Mouse (Mus musculus) limb, embryonic 12.5 days (tissue): Measurements from ENCODE around the gene Prss33. TPM values are rescaled to one million over a fixed set of nuclear protein-coding genes. Genes with fewer than 3 reads are reported as not detected.
"Not testable (repeated sequence)": the region's sequence is repeated elsewhere in the genome, so short reads cannot be mapped to it uniquely, and the experiment has no call there.

Source experiments
- ATAC-seq: fragments of 200-750 bp; cut with Nextera tagmentation; 2 replicates; pipeline ENCODE4 v1.8.0; 2017; ENCODE audit warnings: low read depth, moderate TSS enrichment; ENCODE audit not compliant: insufficient number of reproducible peaks, insufficient read depth, low FRiP score, low TSS enrichment
- H3K27ac ChIP-seq: fragments of 300-500 bp; sonication (generic); 2 replicates; pipeline ENCODE4 v1.5.1; 2016; ENCODE audit warnings: mild to moderate bottlenecking, moderate library complexity
- H3K27me3 ChIP-seq: fragments of 300-500 bp; sonication (generic); 2 replicates; pipeline ENCODE4 v1.6.1; 2016; ENCODE audit warnings: mild to moderate bottlenecking, moderate library complexity
- H3K36me3 ChIP-seq: fragments of 300-500 bp; sonication (generic); 2 replicates; pipeline ENCODE4 v1.6.1; 2016; ENCODE audit warnings: mild to moderate bottlenecking, moderate library complexity
- H3K4me1 ChIP-seq: fragments of 300-500 bp; sonication (generic); replicated peaks from 2 replicates; pipeline ENCODE4 v1.6.1; 2016
- H3K4me2 ChIP-seq: fragments of 300-500 bp; sonication (generic); 2 replicates; pipeline ENCODE4 v1.6.1; 2016; ENCODE audit warnings: mild to moderate bottlenecking, moderate library complexity
- H3K4me3 ChIP-seq: fragments of 300-500 bp; sonication (generic); replicated peaks from 2 replicates; pipeline ENCODE4 v1.5.1; 2016; ENCODE audit warnings: mild to moderate bottlenecking
- H3K9ac ChIP-seq: fragments of 300-500 bp; sonication (generic); replicated peaks from 2 replicates; pipeline ENCODE4 v1.6.1; 2016; ENCODE audit warnings: mild to moderate bottlenecking, moderate library complexity
- H3K9me3 ChIP-seq: fragments of 300-500 bp; sonication (generic); 2 replicates; pipeline ENCODE4 v1.6.1; 2016; ENCODE audit warnings: mild to moderate bottlenecking, moderate library complexity
- WGBS: fragments of 180-500 bp; shearing (Covaris S2); methylation state at CpG from one replicate; pipeline ENCODE4 v1.1.7; 2016; 5-methylcytosine and 5-hydroxymethylcytosine counted together
- polyA plus RNA-seq: library from polyadenylated mRNA; unstranded; fragments of >200 nt; fragmentation: Nextera tagmentation; extraction: Ambion mirVana; gene quantifications from 2 replicates; pipeline ENCODE4 v1.2.1, GENCODE M21; 2016

The Prss33 gene
- not detected in 2 replicates for polyA plus RNA-seq

DNA sequence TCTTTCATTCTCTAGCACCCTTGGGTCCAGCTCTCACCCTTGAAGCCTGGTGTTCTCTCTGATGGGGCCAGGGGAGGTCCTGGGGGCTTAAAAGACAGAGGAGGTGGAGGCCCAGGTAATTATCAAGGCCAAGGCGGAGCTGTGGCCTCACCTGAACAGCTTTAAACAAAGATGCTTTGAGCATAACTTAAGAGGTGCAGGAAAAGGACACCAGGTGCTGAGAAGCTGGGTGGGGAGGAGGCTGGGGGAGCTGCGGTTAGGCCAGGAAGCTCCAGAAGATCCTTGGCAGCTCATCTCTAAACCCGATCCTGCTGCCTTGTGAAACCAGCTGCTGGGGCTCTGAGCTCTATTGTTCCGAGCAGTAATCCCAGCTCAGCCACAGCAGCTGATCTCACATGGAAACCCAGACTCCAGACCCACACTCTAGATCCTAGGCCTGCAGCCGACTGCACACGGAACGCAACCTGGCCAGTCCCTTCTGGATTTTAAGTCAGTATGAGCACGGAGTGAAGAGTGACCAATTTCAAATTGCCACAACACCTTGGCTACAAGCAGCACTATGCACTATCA is at the start of gene Prss33:
TSS of gene Prss33 (minus strand) at position 51 of the 570 bp plus-strand sequence.
- Histone ChIP-seq H3K4me3 (no peak within 1 kb of the TSS), H3K36me3 (no peaks in the 10 kb centered on the region), H3K4me2 (no peak within 1 kb of the TSS), H3K27me3 (peaks cover 31% of the 10 kb centered on the region), H3K27ac (no peak within 1 kb of the TSS), H3K9me3 (no peaks in the 10 kb centered on the region), H3K4me1 (no peaks in the 10 kb centered on the region), H3K9ac (no peak within 1 kb of the TSS)
- WGBS: 76% methylated on average over 8 of the region's 8 CpGs
- ATAC-seq: no peak

DNA sequence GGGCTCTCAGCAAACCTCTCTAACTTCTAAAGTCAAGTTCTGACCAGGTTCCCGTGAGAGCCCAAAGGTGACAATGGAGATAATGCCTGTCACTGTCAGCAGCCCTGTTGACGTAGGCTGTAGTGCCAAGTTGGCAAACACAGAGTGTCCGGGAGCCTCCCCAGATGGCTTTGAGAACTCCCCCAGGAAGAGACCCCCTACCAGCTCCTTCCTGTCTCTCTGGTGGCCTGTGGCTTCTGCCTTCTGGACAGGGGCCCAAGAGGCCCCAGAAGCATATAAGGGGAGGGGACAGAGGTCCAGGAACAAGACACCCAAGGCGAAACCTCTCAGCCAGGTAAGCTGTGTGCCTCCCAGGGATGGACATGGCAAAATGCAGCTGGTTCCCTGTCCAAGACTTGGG is 44.7 kb upstream of the Prss33 start, which contains the start of the genes Dcpp1 and Dcpp2:
TSS of gene Dcpp1 (plus strand) at position 301 of the 400 bp plus-strand sequence.
TSS of gene Dcpp2 (plus strand) at position 305 of the 400 bp plus-strand sequence.
- H3K4me3 ChIP-seq, H3K27ac ChIP-seq, ATAC-seq, H3K9ac ChIP-seq, H3K27me3 ChIP-seq, H3K9me3 ChIP-seq, H3K36me3 ChIP-seq, H3K4me1 ChIP-seq, H3K4me2 ChIP-seq: not testable (repeated sequence)
- 80% methylated on average over 4 of the region's 4 CpGs for WGBS

DNA sequence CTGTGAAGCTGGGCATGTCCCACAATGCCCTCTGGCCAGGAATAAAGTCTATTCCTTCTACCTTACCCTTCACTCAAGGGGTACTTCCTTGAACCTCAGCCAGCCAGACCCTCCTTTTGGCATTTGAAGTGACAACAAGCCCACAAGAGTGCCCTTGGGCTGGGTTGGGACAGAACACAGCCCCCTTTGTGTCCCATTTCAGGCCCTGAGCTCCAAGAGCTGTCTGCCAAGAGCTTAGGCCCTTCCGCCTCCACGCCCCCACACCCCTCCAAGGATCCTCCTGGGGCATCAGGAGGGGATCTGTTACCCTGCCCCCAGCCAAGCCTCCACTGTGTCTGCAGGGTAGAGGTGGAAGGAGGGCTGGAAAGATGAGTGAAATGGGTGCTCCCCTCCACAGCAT is 41.3 kb upstream of the Prss33 start:
- Histone ChIP-seq H3K4me3 (no peak overlapping the region), H3K36me3 (no peaks in the 10 kb centered on the region), H3K9ac (no peak overlapping the region), H3K9me3 (no peaks in the 10 kb centered on the region), H3K27me3 (no peaks in the 10 kb centered on the region), H3K27ac (no peak overlapping the region), H3K4me2 (no peak overlapping the region), H3K4me1 (no peaks in the 10 kb centered on the region)
- WGBS: 90% methylated on average over 2 of the region's 2 CpGs
- no peak for ATAC-seq

DNA sequence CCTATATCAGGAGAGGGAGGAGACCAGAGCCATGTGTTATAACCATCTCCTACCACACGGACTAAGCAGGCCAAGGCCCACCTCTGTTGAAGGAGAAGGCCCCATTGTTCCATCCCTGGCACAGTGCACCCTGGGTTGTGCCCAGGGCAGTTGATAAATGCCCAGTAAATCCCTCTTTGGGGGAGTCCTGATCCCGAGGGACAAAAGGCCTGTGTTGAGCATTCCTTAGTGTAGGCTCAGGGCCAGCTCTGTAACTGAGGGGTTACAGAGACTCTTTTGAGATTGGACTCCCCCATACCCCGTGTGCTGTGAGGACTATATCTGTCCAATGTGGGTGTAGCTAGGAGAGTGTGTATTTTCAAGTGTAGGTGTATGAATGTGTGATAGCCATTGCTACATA is 40.9 kb upstream of the Prss33 start:
- ATAC-seq: no peak
- Histone ChIP-seq H3K9me3 (no peaks in the 10 kb centered on the region), H3K27ac (no peak overlapping the region), H3K4me1 (no peaks in the 10 kb centered on the region), H3K4me3 (no peak overlapping the region), H3K27me3 (no peaks in the 10 kb centered on the region), H3K36me3 (no peaks in the 10 kb centered on the region), H3K4me2 (no peak overlapping the region), H3K9ac (no peak overlapping the region)
- 51% methylated on average over 3 of the region's 3 CpGs for WGBS

DNA sequence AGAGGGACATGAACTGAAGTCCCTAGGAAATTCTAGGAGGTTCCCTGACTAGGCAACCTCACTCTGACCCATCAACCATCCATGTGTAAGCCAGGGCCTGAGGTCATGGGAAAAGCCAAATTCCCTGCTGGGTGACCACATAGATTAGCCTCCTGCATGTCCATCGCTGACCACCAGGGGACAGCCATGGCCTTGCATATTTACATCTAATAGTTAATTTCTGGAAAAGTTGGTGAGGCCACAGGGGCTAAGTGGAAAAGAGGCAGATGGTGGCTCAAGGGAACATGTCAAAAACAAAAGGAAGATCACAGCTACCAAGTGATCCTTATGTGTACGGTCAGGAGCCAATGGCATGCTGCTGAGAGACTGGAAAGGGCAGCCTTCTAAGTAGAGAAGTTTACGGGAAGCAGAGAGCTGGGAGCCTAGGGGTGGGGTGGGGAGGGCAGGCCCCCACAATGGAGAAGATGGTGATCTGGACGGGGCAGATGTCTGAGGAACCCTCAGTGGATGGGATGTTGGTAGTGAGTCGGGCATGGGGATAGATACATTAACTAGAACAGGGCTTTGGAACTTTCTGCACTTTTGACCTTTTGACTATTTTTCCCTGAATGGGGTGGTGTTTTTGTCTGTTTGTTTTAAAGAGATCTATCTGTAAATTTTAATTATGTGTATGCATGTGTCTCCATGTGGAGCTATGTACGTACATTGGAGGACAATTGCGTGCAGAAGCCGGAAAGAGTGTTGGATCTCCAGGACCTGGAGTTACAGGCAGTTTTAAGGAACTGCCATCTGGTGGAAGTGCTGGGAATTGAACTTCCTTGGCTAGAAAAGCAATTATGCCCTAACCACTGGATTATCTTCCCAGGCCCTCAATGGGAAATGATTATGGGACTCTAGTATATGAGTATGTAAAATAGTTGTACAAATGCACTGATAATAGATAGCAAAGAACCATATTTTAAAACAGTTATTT is 38.3 kb upstream of the Prss33 start:
- Histone ChIP-seq H3K9me3 (no peaks in the 10 kb centered on the region), H3K9ac (no peak overlapping the region), H3K36me3 (no peaks in the 10 kb centered on the region), H3K27me3 (no peaks in the 10 kb centered on the region), H3K4me1 (0 out of 2 replicates have a peak, but pooled peaks cover 3% of the 10 kb centered on the region), H3K27ac (no peak overlapping the region), H3K4me3 (no peak overlapping the region), H3K4me2 (no peak overlapping the region)
- WGBS: 49% methylated on average over 8 of the region's 8 CpGs
- no peak for ATAC-seq

DNA sequence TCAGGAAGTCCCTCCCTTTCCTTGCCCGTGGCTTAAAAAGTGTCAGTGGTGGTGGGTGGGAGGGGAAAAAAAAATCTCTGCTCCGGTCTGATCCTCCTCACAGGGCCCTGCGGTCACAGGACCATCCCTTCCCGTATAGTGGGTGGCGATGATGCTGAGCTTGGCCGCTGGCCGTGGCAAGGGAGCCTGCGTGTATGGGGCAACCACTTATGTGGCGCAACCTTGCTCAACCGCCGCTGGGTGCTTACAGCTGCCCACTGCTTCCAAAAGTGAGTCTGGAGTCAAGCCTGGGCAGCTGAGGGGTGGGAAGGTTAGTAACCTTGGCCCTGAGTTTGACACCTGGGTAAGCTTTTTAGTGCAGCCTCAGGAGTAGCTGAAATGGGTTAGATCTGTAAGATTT is 32.7 kb upstream of the Prss33 start:
- Histone ChIP-seq H3K4me1 (0 out of 2 replicates have a peak, but pooled peaks cover 3% of the 10 kb centered on the region), H3K27me3 (no peaks in the 10 kb centered on the region), H3K9ac (no peak overlapping the region), H3K27ac (no peak overlapping the region), H3K36me3 (no peaks in the 10 kb centered on the region), H3K4me3 (no peak overlapping the region), H3K4me2 (no peak overlapping the region), H3K9me3 (no peaks in the 10 kb centered on the region; the same call in 1 of the 2 replicates)
- 90% methylated on average over 11 of the region's 11 CpGs for WGBS
- no peak for ATAC-seq

DNA sequence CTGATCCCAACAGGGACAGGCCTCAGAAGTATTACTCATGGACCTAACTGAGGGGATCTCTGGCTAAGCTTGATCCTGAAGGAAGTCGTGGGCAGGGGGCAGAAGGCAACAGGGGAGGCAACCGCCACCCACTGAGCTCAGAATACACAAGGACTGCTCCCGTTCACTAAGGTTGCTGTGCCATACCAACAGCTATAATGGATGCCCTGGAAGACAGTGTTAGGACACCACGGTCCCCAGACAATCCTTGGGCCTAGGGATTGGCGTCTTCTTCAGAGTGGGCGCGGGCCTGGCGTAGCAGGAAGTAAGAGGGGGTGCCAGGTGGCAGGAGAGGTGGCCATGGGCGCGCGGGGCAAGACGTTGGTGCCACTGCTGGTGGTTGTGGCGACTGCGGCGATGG is 31.9 kb upstream of the Prss33 start, which contains the start of gene Prss21:
TSS of gene Prss21 (plus strand) at position 301 of the 400 bp plus-strand sequence.
- Histone ChIP-seq H3K9ac (no peak within 1 kb of the TSS), H3K27ac (no peak within 1 kb of the TSS), H3K4me2 (no peak within 1 kb of the TSS), H3K27me3 (no peaks in the 10 kb centered on the region), H3K9me3 (no peaks in the 10 kb centered on the region; the same call in 1 of the 2 replicates), H3K4me3 (no peak within 1 kb of the TSS), H3K36me3 (no peaks in the 10 kb centered on the region), H3K4me1 (0 out of 2 replicates have a peak, but pooled peaks cover 3% of the 10 kb centered on the region)
- WGBS: 85% methylated on average over 15 of the region's 15 CpGs
- ATAC-seq: no peak

DNA sequence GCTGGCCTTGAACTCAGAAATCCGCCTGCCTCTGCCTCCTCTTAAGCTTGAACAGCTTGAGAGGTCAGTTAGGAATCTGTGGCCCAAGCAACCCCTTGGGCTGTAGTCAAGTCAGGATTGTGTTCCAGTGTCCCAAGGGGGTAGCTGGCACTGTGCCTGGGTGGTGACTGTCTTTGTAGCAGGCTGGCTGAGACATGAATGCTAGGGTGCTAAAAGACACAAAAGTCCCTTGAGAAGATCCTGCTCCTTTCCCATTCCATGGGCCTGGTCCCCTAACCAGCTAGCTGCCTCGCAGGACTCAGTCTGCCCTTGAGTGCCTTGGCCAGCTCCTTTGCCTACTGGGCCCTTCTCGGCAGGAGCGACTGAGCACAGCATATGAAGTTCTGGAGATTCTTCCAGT is 27.1 kb upstream of the Prss33 start:
- Histone ChIP-seq H3K27me3 (no peaks in the 10 kb centered on the region), H3K9ac (no peak overlapping the region), H3K4me3 (no peak overlapping the region), H3K27ac (no peak overlapping the region), H3K36me3 (no peaks in the 10 kb centered on the region), H3K4me1 (no peaks in the 10 kb centered on the region), H3K9me3 (no peaks in the 10 kb centered on the region; the same call in 1 of the 2 replicates), H3K4me2 (no peak overlapping the region)
- ATAC-seq: no peak
- WGBS: 87% methylated on average over 4 of the region's 4 CpGs

DNA sequence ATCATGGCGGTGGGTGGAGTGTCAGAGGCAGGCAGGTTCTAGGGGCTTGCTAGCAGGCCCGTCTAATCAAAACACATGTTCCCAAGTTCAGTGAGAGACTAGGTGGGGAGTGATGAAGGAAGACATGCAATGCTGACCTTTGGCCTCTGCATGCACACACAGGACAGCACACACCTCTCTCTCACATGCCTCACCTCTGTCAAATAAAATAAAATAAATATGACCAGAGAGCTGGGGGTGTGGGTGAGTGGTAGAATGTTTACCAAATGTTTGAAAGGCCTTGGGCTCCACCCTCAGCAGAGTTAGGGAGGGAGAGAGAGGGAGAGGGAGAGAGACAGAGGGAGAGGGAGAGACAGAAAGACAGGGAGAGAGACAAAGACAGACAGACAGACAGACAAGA is 22.1 kb upstream of the Prss33 start:
- no peaks in the 10 kb centered on the region for H3K27me3 ChIP-seq
- no peak overlapping the region for H3K27ac ChIP-seq
- no peak overlapping the region for H3K4me2 ChIP-seq
- no peak overlapping the region for H3K4me3 ChIP-seq
- H3K4me1 ChIP-seq: no peaks in the 10 kb centered on the region
- no peak for ATAC-seq
- no peaks in the 10 kb centered on the region for H3K36me3 ChIP-seq
- no peaks in the 10 kb centered on the region for H3K9me3 ChIP-seq
- no peak overlapping the region for H3K9ac ChIP-seq
- 64% methylated on average over 2 of the region's 2 CpGs for WGBS

DNA sequence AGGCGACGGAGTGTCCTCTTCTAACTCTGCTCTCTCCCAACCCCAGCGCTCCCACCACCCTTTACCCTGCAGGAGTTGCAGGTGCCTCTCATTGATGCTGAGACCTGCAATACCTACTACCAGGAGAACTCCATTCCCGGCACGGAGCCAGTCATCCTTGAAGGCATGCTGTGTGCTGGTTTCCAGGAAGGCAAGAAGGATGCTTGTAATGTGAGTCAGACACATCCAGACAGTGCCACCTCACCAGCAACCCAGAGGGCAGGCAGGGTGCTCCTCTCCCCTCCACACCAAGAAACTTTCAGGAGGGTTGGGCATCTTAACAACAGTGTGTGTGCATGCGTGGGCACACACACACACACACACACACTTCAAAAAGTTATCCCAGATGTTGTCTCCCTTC is 21.3 kb upstream of the Prss33 start:
- Histone ChIP-seq H3K36me3 (no peaks in the 10 kb centered on the region), H3K4me1 (no peaks in the 10 kb centered on the region), H3K4me2 (no peak overlapping the region), H3K27me3 (no peaks in the 10 kb centered on the region), H3K9me3 (no peaks in the 10 kb centered on the region), H3K27ac (no peak overlapping the region), H3K9ac (no peak overlapping the region), H3K4me3 (no peak overlapping the region)
- WGBS: 84% methylated on average over 6 of the region's 6 CpGs
- ATAC-seq: no peak

DNA sequence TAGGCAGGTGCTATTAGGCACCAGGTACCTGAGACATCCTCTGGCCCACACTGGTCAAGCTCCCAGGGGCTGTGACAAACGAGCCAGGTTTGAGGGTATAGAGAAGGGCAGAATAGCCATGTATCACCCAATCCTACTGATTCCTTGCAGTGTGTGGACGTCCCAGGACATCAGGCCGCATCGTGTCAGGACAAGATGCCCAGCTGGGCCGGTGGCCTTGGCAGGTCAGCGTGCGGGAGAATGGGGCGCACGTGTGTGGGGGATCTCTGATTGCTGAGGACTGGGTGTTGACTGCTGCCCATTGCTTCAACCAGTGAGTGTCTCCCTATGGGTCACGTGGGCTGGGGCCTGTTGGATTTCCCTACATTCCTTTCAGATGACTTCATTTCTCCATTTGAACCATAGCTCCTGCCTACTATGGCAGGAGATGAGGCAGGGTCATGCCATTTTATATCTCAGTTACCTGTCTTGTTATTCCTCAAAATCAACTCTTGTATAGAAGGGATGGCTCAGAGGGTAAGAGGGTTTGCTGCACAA is 18.4 kb upstream of the Prss33 start:
- no peaks in the 10 kb centered on the region for H3K27me3 ChIP-seq
- WGBS: 87% methylated on average over 10 of the region's 10 CpGs
- no peak overlapping the region for H3K27ac ChIP-seq
- no peak for ATAC-seq
- H3K4me3 ChIP-seq: no peak overlapping the region
- H3K9ac ChIP-seq: no peak overlapping the region
- no peaks in the 10 kb centered on the region for H3K36me3 ChIP-seq
- H3K4me1 ChIP-seq: no peaks in the 10 kb centered on the region
- H3K9me3 ChIP-seq: no peaks in the 10 kb centered on the region; the same call in 1 of the 2 replicates
- no peak overlapping the region for H3K4me2 ChIP-seq
